Mouse (Mus musculus): ENCODE measurements around the gene Socs3. TPM values are rescaled to one million over a fixed set of nuclear protein-coding genes. Genes with fewer than 3 reads are reported as not detected.

Socs3 gene
- polyA plus RNA-seq, 1 experiment from 2014 or later, result 11.7 TPM

DNA sequence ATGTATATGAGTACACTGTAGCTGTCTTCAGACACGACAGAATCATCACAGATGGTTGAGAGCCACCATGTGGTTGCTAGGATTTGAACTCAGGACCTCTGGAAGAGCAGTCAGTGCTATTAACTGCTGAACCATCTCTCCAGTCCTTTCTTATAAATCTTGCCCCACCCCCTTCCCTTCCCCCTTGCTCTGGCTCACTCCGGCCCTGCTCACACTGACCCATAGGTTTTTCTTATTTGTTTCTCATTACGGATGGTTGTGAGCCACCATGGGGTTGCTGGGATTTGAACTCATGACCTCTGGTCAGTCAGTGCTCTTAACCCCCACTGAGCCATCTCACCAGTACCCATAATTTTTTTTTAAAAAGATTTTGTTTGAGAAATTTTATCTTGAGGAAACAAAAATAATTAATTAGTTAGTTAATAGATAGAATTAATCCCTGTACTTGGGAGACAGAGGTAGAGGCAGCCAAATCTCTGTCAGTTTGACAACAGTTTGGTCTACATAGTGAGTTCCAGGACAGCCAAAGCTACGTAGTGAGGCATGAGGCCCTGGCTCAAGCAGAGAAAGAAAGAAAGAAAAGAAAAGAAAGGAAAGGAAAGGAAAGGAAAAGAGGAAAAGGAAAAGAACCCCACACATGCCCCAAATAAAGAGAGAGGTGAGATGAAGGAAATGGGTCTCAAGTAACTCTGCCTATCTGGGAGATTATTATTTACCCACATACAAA is 30.7 kb downstream of the Socs3 start:
- H3K4me2 ChIP-seq (ENCODE audit: low read length), result peak overlapping the region; percentile 36
- H3K27me3 ChIP-seq (replicated peaks; ENCODE audit: control insufficient read depth, insufficient read depth, low read length), result no peaks in the 10 kb centered on the region
- 29% methylated on average over 4 of the region's 4 CpGs for WGBS
- H3K9me3 ChIP-seq (ENCODE audit: control insufficient read depth, low read length), result no peaks in the 10 kb centered on the region
- peak overlapping the region; percentile 84 for H3K27ac ChIP-seq (ENCODE audit: low read length)
- H3K4me1 ChIP-seq (replicated peaks; ENCODE audit: control insufficient read depth, insufficient read depth, low read length), result peaks cover 29% of the 10 kb centered on the region
- 0 out of 2 replicates have a peak overlapping the region, but pooled peaks have one; percentile 9 for H3K9ac ChIP-seq (replicated peaks; ENCODE audit: low read depth, low read length)
- H3K4me3 ChIP-seq (replicated peaks; ENCODE audit: low read length), result no peak overlapping the region
- H3K36me3 ChIP-seq (ENCODE audit: control insufficient read depth, insufficient read depth), result no peaks in the 10 kb centered on the region
- peak; percentile 54 for ATAC-seq

DNA sequence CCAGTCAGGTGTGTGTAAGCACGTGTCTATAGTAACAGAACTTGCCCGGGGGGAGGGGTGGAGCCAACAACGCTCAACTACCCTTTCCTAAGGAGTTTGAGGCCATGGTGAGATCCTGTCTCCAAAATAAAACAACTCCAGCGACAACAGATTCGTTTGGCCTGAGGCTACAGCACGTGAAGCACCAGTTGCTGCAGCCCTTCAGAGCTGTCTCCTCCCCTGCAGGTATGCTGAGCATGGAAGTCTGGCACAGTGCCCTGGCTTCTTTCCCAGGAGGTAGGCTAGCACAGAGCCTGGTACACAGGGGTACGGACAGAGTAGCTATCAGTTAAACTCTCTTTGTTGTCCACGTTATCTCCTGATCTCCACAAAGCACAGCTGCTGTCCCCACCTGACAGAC is 33.6 kb downstream of the Socs3 start:
- Histone ChIP-seq H3K27ac (ENCODE audit: low read length) (no peak overlapping the region), H3K36me3 (ENCODE audit: control insufficient read depth, insufficient read depth) (no peaks in the 10 kb centered on the region), H3K9me3 (ENCODE audit: control insufficient read depth, low read length) (no peaks in the 10 kb centered on the region), H3K9ac (replicated peaks; ENCODE audit: low read depth, low read length) (no peak overlapping the region), H3K4me1 (replicated peaks; ENCODE audit: control insufficient read depth, insufficient read depth, low read length) (peaks cover 24% of the 10 kb centered on the region), H3K4me2 (ENCODE audit: low read length) (no peak overlapping the region), H3K27me3 (replicated peaks; ENCODE audit: control insufficient read depth, insufficient read depth, low read length) (peaks cover 2% of the 10 kb centered on the region; the same call in 1 of the 2 replicates), H3K4me3 (replicated peaks; ENCODE audit: low read length) (no peak overlapping the region)
- no peak for ATAC-seq
- 26% methylated on average over 8 of the region's 8 CpGs for WGBS

DNA sequence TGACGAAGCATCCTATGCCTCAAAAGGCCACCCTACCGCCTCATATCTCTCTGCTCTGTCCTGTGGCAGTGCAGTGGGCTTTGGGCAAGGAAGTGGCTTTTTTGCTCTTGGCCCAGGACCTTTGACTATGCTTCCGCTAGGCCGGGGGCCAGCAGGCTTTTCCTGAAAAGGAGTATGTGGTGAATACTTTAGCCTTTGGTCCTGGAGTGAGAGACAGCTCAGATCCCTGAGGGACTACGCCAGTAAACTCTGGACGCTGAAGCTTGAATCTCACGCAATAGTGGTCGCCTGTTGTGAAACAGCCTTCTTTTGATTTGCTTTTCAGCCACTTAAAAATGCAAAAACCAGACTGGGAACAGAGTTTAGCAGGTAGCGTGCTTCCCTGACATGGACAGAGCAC is 34.2 kb downstream of the Socs3 start:
- no peaks in the 10 kb centered on the region for H3K36me3 ChIP-seq (ENCODE audit: control insufficient read depth, insufficient read depth)
- H3K4me2 ChIP-seq (ENCODE audit: low read length), result no peak overlapping the region
- 54% methylated on average over 9 of the region's 9 CpGs for WGBS
- peaks cover 2% of the 10 kb centered on the region; the same call in 1 of the 2 replicates for H3K27me3 ChIP-seq (replicated peaks; ENCODE audit: control insufficient read depth, insufficient read depth, low read length)
- no peak overlapping the region for H3K9ac ChIP-seq (replicated peaks; ENCODE audit: low read depth, low read length)
- no peak overlapping the region for H3K4me3 ChIP-seq (replicated peaks; ENCODE audit: low read length)
- no peak for ATAC-seq
- no peak overlapping the region for H3K27ac ChIP-seq (ENCODE audit: low read length)
- peaks cover 28% of the 10 kb centered on the region for H3K4me1 ChIP-seq (replicated peaks; ENCODE audit: control insufficient read depth, insufficient read depth, low read length)
- H3K9me3 ChIP-seq (ENCODE audit: control insufficient read depth, low read length), result no peaks in the 10 kb centered on the region

DNA sequence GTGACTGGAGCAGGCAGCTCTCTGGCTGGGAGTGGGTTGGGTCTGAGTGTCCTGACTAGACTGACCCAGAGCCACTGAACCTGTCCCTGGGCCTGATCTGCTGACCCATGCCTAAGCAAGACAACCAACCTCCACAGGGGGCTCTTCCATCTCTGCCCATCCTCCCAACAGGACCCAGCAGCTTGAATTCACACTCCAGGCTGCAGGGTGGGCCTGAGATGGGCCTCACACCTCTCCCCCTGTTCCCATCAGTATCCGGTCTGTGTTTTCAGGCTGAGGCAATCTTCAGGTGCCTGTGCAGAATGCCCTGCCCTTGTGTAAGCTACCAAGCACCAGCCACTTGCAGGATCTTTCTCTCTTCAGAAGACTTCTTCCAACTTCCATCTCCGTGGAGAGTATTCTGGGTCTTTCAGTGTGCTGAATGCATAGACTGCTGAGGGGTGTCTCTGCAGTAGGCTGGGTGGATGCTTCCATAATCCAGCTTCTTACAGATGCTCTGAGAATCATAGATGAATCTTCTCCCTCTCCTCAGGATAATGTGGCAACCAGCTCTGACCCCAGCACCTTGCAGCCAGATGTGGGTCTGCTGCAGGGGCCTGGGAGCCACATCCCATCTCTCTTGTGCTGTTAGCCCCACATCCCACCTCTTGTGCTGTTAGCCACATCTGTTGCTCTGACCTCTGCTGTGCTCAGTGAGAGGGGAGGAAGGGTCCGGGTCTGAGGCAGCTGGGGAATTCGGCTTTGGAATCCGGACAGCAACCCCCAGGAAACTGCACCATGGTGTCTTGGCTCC is 35.1 kb downstream of the Socs3 start:
- Histone ChIP-seq H3K9ac (replicated peaks; ENCODE audit: low read depth, low read length) (no peak overlapping the region), H3K36me3 (ENCODE audit: control insufficient read depth, insufficient read depth) (no peaks in the 10 kb centered on the region), H3K27me3 (replicated peaks; ENCODE audit: control insufficient read depth, insufficient read depth, low read length) (peaks cover 2% of the 10 kb centered on the region; the same call in 1 of the 2 replicates), H3K4me2 (ENCODE audit: low read length) (no peak overlapping the region), H3K27ac (ENCODE audit: low read length) (no peak overlapping the region), H3K9me3 (ENCODE audit: control insufficient read depth, low read length) (no peaks in the 10 kb centered on the region), H3K4me1 (replicated peaks; ENCODE audit: control insufficient read depth, insufficient read depth, low read length) (peaks cover 22% of the 10 kb centered on the region), H3K4me3 (replicated peaks; ENCODE audit: low read length) (no peak overlapping the region)
- ATAC-seq, result no peak
- 57% methylated on average over 5 of the region's 5 CpGs for whole genome bisulfite sequencing

- Histone ChIP-seq H3K4me1 (replicated peaks; ENCODE audit: control insufficient read depth, insufficient read depth, low read length) (peaks cover 16% of the 10 kb centered on the region), H3K27ac (ENCODE audit: low read length) (no peak overlapping the region), H3K4me3 (replicated peaks; ENCODE audit: low read length) (no peak overlapping the region), H3K36me3 (ENCODE audit: control insufficient read depth, insufficient read depth) (no peaks in the 10 kb centered on the region), H3K9me3 (ENCODE audit: control insufficient read depth, low read length) (no peaks in the 10 kb centered on the region), H3K4me2 (ENCODE audit: low read length) (no peak overlapping the region), H3K27me3 (replicated peaks; ENCODE audit: control insufficient read depth, insufficient read depth, low read length) (peaks cover 2% of the 10 kb centered on the region; the same call in 1 of the 2 replicates), H3K9ac (replicated peaks; ENCODE audit: low read depth, low read length) (no peak overlapping the region)
- ATAC-seq, result no peak
- 46% methylated on average over 2 of the region's 2 CpGs for WGBS
Measured at GRCm38 (mm10) chr11:117934168-117934567, 35.7 kb downstream of the Socs3 start.

GRCm38 (mm10) chr11:117932195-117932594 is 37.7 kb downstream of the Socs3 start:
- no peaks in the 10 kb centered on the region for H3K9me3 ChIP-seq (ENCODE audit: control insufficient read depth, low read length)

DNA sequence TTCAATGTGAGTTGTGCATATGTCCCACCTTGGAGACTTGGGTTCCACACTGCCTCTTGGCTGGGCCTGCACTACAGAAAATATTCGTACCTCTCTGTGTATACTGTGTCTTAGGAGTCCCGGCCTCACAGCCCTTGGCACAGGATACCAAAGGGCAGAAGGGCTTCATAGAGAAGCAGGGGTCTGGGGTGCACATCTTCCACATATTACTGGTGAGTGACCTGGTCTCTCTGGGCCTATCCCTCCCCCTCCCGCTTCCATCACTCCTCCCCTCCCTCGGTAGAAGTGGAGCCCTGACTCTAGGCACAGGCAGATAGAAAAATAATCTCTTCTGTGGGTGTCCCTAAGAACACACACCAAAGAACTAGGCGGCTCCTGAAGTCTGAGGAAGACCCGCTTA is 38.3 kb downstream of the Socs3 start:
- no peaks in the 10 kb centered on the region for H3K36me3 ChIP-seq (ENCODE audit: control insufficient read depth, insufficient read depth)
- H3K9me3 ChIP-seq (ENCODE audit: control insufficient read depth, low read length), result no peaks in the 10 kb centered on the region
- no peak overlapping the region for H3K9ac ChIP-seq (replicated peaks; ENCODE audit: low read depth, low read length)
- no peak overlapping the region for H3K4me2 ChIP-seq (ENCODE audit: low read length)
- no peak for ATAC-seq
- H3K4me1 ChIP-seq (replicated peaks; ENCODE audit: control insufficient read depth, insufficient read depth, low read length), result peaks cover 12% of the 10 kb centered on the region
- no peak overlapping the region for H3K4me3 ChIP-seq (replicated peaks; ENCODE audit: low read length)
- 64% methylated on average over 6 of the region's 6 CpGs for WGBS
- no peak overlapping the region for H3K27ac ChIP-seq (ENCODE audit: low read length)
- peaks cover 2% of the 10 kb centered on the region; the same call in 1 of the 2 replicates for H3K27me3 ChIP-seq (replicated peaks; ENCODE audit: control insufficient read depth, insufficient read depth, low read length)

More at GRCm38 (mm10) chr11:117932195-117932594, 37.7 kb downstream of the Socs3 start:
- Histone ChIP-seq H3K4me2 (ENCODE audit: low read length) (no peak overlapping the region), H3K36me3 (ENCODE audit: control insufficient read depth, insufficient read depth) (no peaks in the 10 kb centered on the region), H3K9ac (replicated peaks; ENCODE audit: low read depth, low read length) (no peak overlapping the region), H3K4me1 (replicated peaks; ENCODE audit: control insufficient read depth, insufficient read depth, low read length) (peaks cover 12% of the 10 kb centered on the region), H3K27me3 (replicated peaks; ENCODE audit: control insufficient read depth, insufficient read depth, low read length) (peaks cover 2% of the 10 kb centered on the region; the same call in 1 of the 2 replicates), H3K27ac (ENCODE audit: low read length) (no peak overlapping the region), H3K4me3 (replicated peaks; ENCODE audit: low read length) (no peak overlapping the region)
- 41% methylated on average over 4 of the region's 4 CpGs for WGBS
- ATAC-seq, result no peak

DNA sequence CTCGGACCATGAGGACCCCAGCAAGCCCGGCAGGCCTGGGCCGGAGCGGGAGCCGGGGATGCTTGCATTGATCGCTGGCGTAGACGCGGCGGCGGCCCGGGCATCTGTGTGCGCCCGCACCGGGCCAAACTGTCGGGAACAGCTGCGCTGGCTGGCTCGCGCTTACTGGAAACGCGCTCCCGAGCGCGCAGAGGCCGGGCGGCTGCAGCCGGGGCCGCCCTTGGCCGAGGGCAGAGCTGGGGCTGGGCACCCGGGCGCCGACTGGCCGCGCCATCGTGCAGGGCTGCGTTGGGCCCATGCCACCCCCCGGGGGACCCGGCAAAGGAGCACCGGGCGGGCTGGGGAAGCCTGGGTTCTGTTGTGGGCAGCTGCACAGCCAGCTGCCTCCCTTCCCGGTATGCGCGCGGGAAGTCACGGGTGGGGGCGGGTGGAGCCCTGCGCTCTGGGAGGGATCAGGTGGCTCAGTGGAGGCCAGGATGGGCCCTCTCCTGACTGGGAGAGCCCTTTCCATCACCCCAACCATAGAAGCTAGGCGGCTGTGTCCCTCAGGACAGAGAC is 39.0 kb downstream of the Socs3 start:
- H3K4me1 ChIP-seq (replicated peaks; ENCODE audit: control insufficient read depth, insufficient read depth, low read length), result peaks cover 9% of the 10 kb centered on the region
- H3K27me3 ChIP-seq (replicated peaks; ENCODE audit: control insufficient read depth, insufficient read depth, low read length), result peaks cover 2% of the 10 kb centered on the region; the same call in 1 of the 2 replicates
- ATAC-seq, result peak; percentile 79
- H3K36me3 ChIP-seq (ENCODE audit: control insufficient read depth, insufficient read depth), result no peaks in the 10 kb centered on the region
- peak overlapping the region; percentile 80 for H3K4me2 ChIP-seq (ENCODE audit: low read length)
- H3K9ac ChIP-seq (replicated peaks; ENCODE audit: low read depth, low read length), result peak overlapping the region; percentile 55
- H3K4me3 ChIP-seq (replicated peaks; ENCODE audit: low read length), result peak overlapping the region; percentile 44
- 3% methylated on average over 47 of the region's 48 CpGs for WGBS
- H3K9me3 ChIP-seq (ENCODE audit: control insufficient read depth, low read length), result no peaks in the 10 kb centered on the region
- H3K27ac ChIP-seq (ENCODE audit: low read length), result no peak overlapping the region

GRCm38 (mm10) chr11:117925541-117925940 is 44.3 kb downstream of the Socs3 start:
- H3K27me3 ChIP-seq (replicated peaks; ENCODE audit: control insufficient read depth, insufficient read depth, low read length), result no peaks in the 10 kb centered on the region
- no peak overlapping the region for H3K4me2 ChIP-seq (ENCODE audit: low read length)
- no peak overlapping the region for H3K27ac ChIP-seq (ENCODE audit: low read length)
- H3K36me3 ChIP-seq (ENCODE audit: control insufficient read depth, insufficient read depth), result no peaks in the 10 kb centered on the region
- no peak for ATAC-seq
- no peaks in the 10 kb centered on the region for H3K9me3 ChIP-seq (ENCODE audit: control insufficient read depth, low read length)
- H3K9ac ChIP-seq (replicated peaks; ENCODE audit: low read depth, low read length), result no peak overlapping the region
- 32% methylated on average over 1 of the region's 1 CpGs for WGBS
- no peak overlapping the region for H3K4me3 ChIP-seq (replicated peaks; ENCODE audit: low read length)
- H3K4me1 ChIP-seq (replicated peaks; ENCODE audit: control insufficient read depth, insufficient read depth, low read length), result peaks cover 2% of the 10 kb centered on the region

Measured in forebrain, embryonic 16.5 days (tissue).